Mouse (Mus musculus) thymus, adult 2 months (tissue): ENCODE measurements around the gene Rpf2. TPM values are rescaled to one million over a fixed set of nuclear protein-coding genes. Genes with fewer than 3 reads are reported as not detected.
A peak's percentile ranks its signal among the peaks of the same experiment; 100 is the strongest.

ENCODE experiments used
- DNase-seq: peaks from one replicate; pipeline ENCODE4 v3.0.0; 2021
- H3K27ac ChIP-seq: fragments of 200-500 bp; 2 replicates; pipeline ENCODE4 v1.5.1; 2012; ENCODE audit warnings: low read length, control low read depth; ENCODE audit not compliant: control insufficient read depth, insufficient read depth
- H3K27me3 ChIP-seq: fragments of 200-500 bp; 2 replicates; pipeline ENCODE4 v1.6.1; 2012; ENCODE audit warnings: mild to moderate bottlenecking, low read length, moderate library complexity, mixed read lengths; ENCODE audit not compliant: control insufficient read depth, insufficient read depth
- H3K36me3 ChIP-seq: fragments of 200-500 bp; 2 replicates; pipeline ENCODE4 v1.6.1; 2012; ENCODE audit warnings: mild to moderate bottlenecking, low read length, moderate library complexity; ENCODE audit not compliant: control insufficient read depth, insufficient read depth
- H3K4me1 ChIP-seq: fragments of 200-500 bp; replicated peaks from 2 replicates; pipeline ENCODE4 v1.6.1; 2012; ENCODE audit warnings: low read length; ENCODE audit not compliant: control insufficient read depth, insufficient read depth
- H3K4me3 ChIP-seq: fragments of 200-500 bp; 2 replicates; pipeline ENCODE4 v1.5.1; 2012; ENCODE audit warnings: mild to moderate bottlenecking, low read length, control low read depth, moderate library complexity; ENCODE audit not compliant: control insufficient read depth, insufficient read depth
- CTCF ChIP-seq: fragments of 200-500 bp; IDR thresholded peaks from 2 replicates; pipeline ENCODE4 v1.5.1; 2012; ENCODE audit warnings: mild to moderate bottlenecking, control low read depth, low read length, moderate library complexity, borderline replicate concordance; ENCODE audit not compliant: control insufficient read depth, poor library complexity, insufficient read depth; ENCODE audit errors: extremely low read depth
- POLR2A ChIP-seq: fragments of 200-500 bp; IDR thresholded peaks from 2 replicates; pipeline ENCODE4 v1.6.1; 2012; ENCODE audit warnings: mild to moderate bottlenecking, low read length, control low read depth, moderate library complexity; ENCODE audit not compliant: control insufficient read depth, poor library complexity, insufficient read depth; ENCODE audit errors: extremely low read depth
- WGBS: fragments of 180-500 bp; shearing (Covaris S2); methylation state at CpG from one replicate; pipeline ENCODE4 v1.1.7; 2018; 5-methylcytosine and 5-hydroxymethylcytosine counted together
- polyA plus RNA-seq: library from polyadenylated mRNA; depleted of rRNA; stranded (reverse); fragments of >200 nt; gene quantifications from 2 replicates; pipeline ENCODE4 v1.2.3, GENCODE M21; 2012

Rpf2 gene
- polyA plus RNA-seq, 1 experiment, result 3.9 TPM

- TF ChIP-seq POLR2A (no peak), CTCF (no peak)
- Histone ChIP-seq H3K27me3 (no peaks in the 10 kb centered on the region), H3K27ac (no peak overlapping the region), H3K36me3 (no peaks in the 10 kb centered on the region), H3K4me3 (no peak overlapping the region), H3K4me1 (no peaks in the 10 kb centered on the region)
- no peak for DNase-seq
- 96% methylated on average over 6 of the region's 6 CpGs for WGBS
Measured at GRCm38 (mm10) chr10:40262200-40262599, 15.4 kb upstream of the Rpf2 start.

- H3K27ac ChIP-seq, result no peak overlapping the region
- peaks cover 4% of the 10 kb centered on the region for H3K4me1 ChIP-seq
- no peaks in the 10 kb centered on the region for H3K27me3 ChIP-seq
- TF ChIP-seq CTCF, result no peak
- no peak for TF ChIP-seq POLR2A
- no peaks in the 10 kb centered on the region for H3K36me3 ChIP-seq
- no peak overlapping the region for H3K4me3 ChIP-seq
- WGBS, result 82% methylated on average over 5 of the region's 5 CpGs
- no peak for DNase-seq
Measured at GRCm38 (mm10) chr10:40260305-40260704, 13.5 kb upstream of the Rpf2 start.

DNA sequence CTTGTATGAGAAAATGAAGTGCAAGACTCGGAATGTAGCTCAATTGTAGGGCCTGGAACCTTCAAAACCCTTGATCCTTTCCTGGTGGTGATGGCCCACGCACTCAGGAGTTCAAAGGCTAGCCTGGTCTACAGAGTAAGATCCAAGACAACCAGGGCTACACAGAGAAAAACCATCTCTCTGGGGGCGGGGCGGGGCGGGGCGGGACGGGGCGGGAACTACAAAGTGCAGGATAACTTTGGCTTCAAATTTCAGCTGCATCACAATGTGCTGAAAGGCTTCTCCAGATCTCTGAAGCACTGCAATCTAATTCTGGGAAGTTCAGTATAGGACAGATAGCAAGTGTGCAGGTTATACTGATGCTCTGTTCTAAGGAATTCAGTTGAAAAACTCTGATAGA, 12.7 kb upstream of the Rpf2 start:
- Histone ChIP-seq H3K4me3 (no peak overlapping the region), H3K27me3 (no peaks in the 10 kb centered on the region), H3K4me1 (peaks cover 4% of the 10 kb centered on the region), H3K36me3 (no peaks in the 10 kb centered on the region), H3K27ac (no peak overlapping the region)
- DNase-seq, result no peak
- 60% methylated on average over 8 of the region's 8 CpGs for WGBS
- TF ChIP-seq CTCF, result no peak
- TF ChIP-seq POLR2A, result no peak

- Histone ChIP-seq H3K4me1 (peaks cover 4% of the 10 kb centered on the region), H3K27ac (peak overlapping the region; percentile 80; the same call in 1 of the 2 replicates), H3K36me3 (no peaks in the 10 kb centered on the region), H3K4me3 (no peak overlapping the region), H3K27me3 (no peaks in the 10 kb centered on the region)
- TF ChIP-seq CTCF, result no peak
- TF ChIP-seq POLR2A, result no peak
- WGBS, result under 1% methylated on average over 5 of the region's 5 CpGs
- peak; percentile 41 for DNase-seq
Measured at GRCm38 (mm10) chr10:40258976-40259375, 12.1 kb upstream of the Rpf2 start.

GRCm38 (mm10) chr10:40258401-40258966, 11.6 kb upstream of the Rpf2 start:
- H3K4me3 ChIP-seq, result no peak overlapping the region
- DNase-seq, result peak; percentile 66
- WGBS, result under 1% methylated on average over 12 of the region's 12 CpGs
- no peaks in the 10 kb centered on the region for H3K36me3 ChIP-seq
- peak; percentile 81 for TF ChIP-seq POLR2A
- no peak for TF ChIP-seq CTCF
- no peaks in the 10 kb centered on the region for H3K27me3 ChIP-seq
- H3K27ac ChIP-seq, result peak overlapping the region; percentile 80
- peaks cover 4% of the 10 kb centered on the region for H3K4me1 ChIP-seq

- peaks cover 4% of the 10 kb centered on the region for H3K4me1 ChIP-seq
- WGBS, result under 1% methylated on average over 43 of the region's 43 CpGs
Measured at GRCm38 (mm10) chr10:40257414-40258255, 10.8 kb upstream of the Rpf2 start, which contains the start of gene Gtf3c6. Gene Gtf3c6 (minus strand): TSS chr10:40258108.

More at GRCm38 (mm10) chr10:40257414-40258255, 10.8 kb upstream of the Rpf2 start, which contains the start of gene Gtf3c6:
- Histone ChIP-seq H3K36me3 (no peaks in the 10 kb centered on the region; the same call in 1 of the 2 replicates), H3K27me3 (no peaks in the 10 kb centered on the region), H3K4me3 (peak within 1 kb of the TSS; percentile 93), H3K27ac (peak within 1 kb of the TSS; percentile 80)
- peak; percentile 52; the same call in 1 of the 2 replicates for TF ChIP-seq POLR2A
- peak; percentile 61; the same call in 1 of the 2 replicates for TF ChIP-seq CTCF
- DNase-seq, result peak; percentile 94
